Mouse (Mus musculus) kidney, postnatal 0 days (tissue): Measurements from ENCODE around the gene Farsb. TPM values are rescaled to one million over a fixed set of nuclear protein-coding genes. Genes with fewer than 3 reads are reported as not detected.
A peak's percentile ranks its signal among the peaks of the same experiment; 100 is the strongest.

Experiments used
- ATAC-seq: fragments of 200-750 bp; cut with Nextera tagmentation; replicated peaks from 2 replicates; pipeline ENCODE4 v1.8.0; 2017; ENCODE audit warnings: low read depth, moderate number of reproducible peaks, moderate TSS enrichment, moderate library complexity; ENCODE audit not compliant: low FRiP score
- DNase-seq: peaks from one replicate; pipeline ENCODE4 v3.0.0-alpha.2; 2016; ENCODE audit warnings: low spot score
- H3K27ac ChIP-seq: fragments of 300-500 bp; sonication (generic); 2 replicates; pipeline ENCODE4 v1.5.1; 2014; ENCODE audit warnings: mild to moderate bottlenecking
- H3K27me3 ChIP-seq: fragments of 300-500 bp; sonication (generic); 2 replicates; pipeline ENCODE4 v1.6.1; 2014; ENCODE audit warnings: low read length, mixed read lengths; ENCODE audit not compliant: insufficient read depth
- H3K36me3 ChIP-seq: fragments of 300-500 bp; sonication (generic); 2 replicates; pipeline ENCODE4 v1.6.1; 2014; ENCODE audit warnings: low read length, mixed read lengths; ENCODE audit not compliant: insufficient read depth
- H3K4me1 ChIP-seq: fragments of 300-500 bp; sonication (generic); replicated peaks from 2 replicates; pipeline ENCODE4 v1.6.1; 2014; ENCODE audit warnings: antibody characterized with exemption, low read length, mixed read lengths; ENCODE audit not compliant: insufficient read depth
- H3K4me2 ChIP-seq: fragments of 300-500 bp; sonication (generic); 2 replicates; pipeline ENCODE4 v1.6.1; 2014; ENCODE audit warnings: mild to moderate bottlenecking, low read length, moderate library complexity, mixed read lengths
- H3K4me3 ChIP-seq: fragments of 300-500 bp; sonication (generic); replicated peaks from 2 replicates; pipeline ENCODE4 v1.5.1; 2014; ENCODE audit warnings: low read depth, low read length
- H3K9ac ChIP-seq: fragments of 300-500 bp; sonication (generic); 2 replicates; pipeline ENCODE4 v1.6.1; 2014; ENCODE audit warnings: low read depth, low read length
- H3K9me3 ChIP-seq: fragments of 300-500 bp; sonication (generic); replicated peaks from 2 replicates; pipeline ENCODE4 v1.6.1; 2016; ENCODE audit warnings: low read length, inconsistent platforms, mixed read lengths
- CTCF ChIP-seq: IDR thresholded peaks from 2 replicates; pipeline ENCODE4 v1.5.1; 2016; ENCODE audit warnings: antibody characterized with exemption, low read depth, mild to moderate bottlenecking, moderate library complexity
- WGBS: fragments of 180-500 bp; shearing (Covaris S2); extraction: QIAGEN DNeasy Blood & Tissue Kit; methylation state at CpG from one replicate; pipeline ENCODE4 v1.1.7; 2014; 5-methylcytosine and 5-hydroxymethylcytosine counted together
- polyA plus RNA-seq: library from polyadenylated mRNA; unstranded; fragments of >200 nt; fragmentation: Nextera tagmentation; extraction: Ambion mirVana; gene quantifications from 2 replicates; pipeline ENCODE4 v1.2.1, GENCODE M21; 2015

Gene Farsb
- polyA plus RNA-seq, 1 experiment from 2014 or later = 94.3 TPM

- DNase-seq = no peak
- no peaks in the 10 kb centered on the region for H3K9me3 ChIP-seq
- no peak for ATAC-seq
- 69% methylated on average over 3 of the region's 3 CpGs for WGBS
- H3K4me2 ChIP-seq = no peak overlapping the region
- H3K27me3 ChIP-seq = 0 out of 2 replicates have a peak, but pooled peaks cover 4% of the 10 kb centered on the region
- H3K36me3 ChIP-seq = no peaks in the 10 kb centered on the region
- TF ChIP-seq CTCF = no peak
- H3K4me1 ChIP-seq = peaks cover 4% of the 10 kb centered on the region; the same call in 1 of the 2 replicates
- no peak overlapping the region for H3K27ac ChIP-seq
- no peak overlapping the region for H3K4me3 ChIP-seq
- H3K9ac ChIP-seq = no peak overlapping the region
Observed at GRCm38 (mm10) chr1:78399755-78400154, 88.9 kb downstream of the Farsb start.

GRCm38 (mm10) chr1:78396320-78396913 lies 92.3 kb downstream of the Farsb start:
- Histone ChIP-seq H3K9me3 (no peaks in the 10 kb centered on the region), H3K4me1 (peaks cover 4% of the 10 kb centered on the region; the same call in 1 of the 2 replicates), H3K27me3 (no peaks in the 10 kb centered on the region), H3K4me3 (no peak overlapping the region), H3K27ac (no peak overlapping the region), H3K9ac (no peak overlapping the region), H3K36me3 (no peaks in the 10 kb centered on the region), H3K4me2 (no peak overlapping the region)
- WGBS = 32% methylated on average over 8 of the region's 8 CpGs
- TF ChIP-seq CTCF = no peak
- no peak for ATAC-seq
- DNase-seq = peak; percentile 3

GRCm38 (mm10) chr1:78395737-78396136 lies 93.0 kb downstream of the Farsb start:
- Histone ChIP-seq H3K27ac (no peak overlapping the region), H3K4me1 (peaks cover 4% of the 10 kb centered on the region; the same call in 1 of the 2 replicates), H3K9me3 (no peaks in the 10 kb centered on the region), H3K27me3 (no peaks in the 10 kb centered on the region), H3K4me3 (no peak overlapping the region), H3K9ac (no peak overlapping the region), H3K36me3 (no peaks in the 10 kb centered on the region), H3K4me2 (no peak overlapping the region)
- 48% methylated on average over 6 of the region's 6 CpGs for WGBS
- no peak for TF ChIP-seq CTCF
- ATAC-seq = no peak
- no peak for DNase-seq

GRCm38 (mm10) chr1:78395191-78395735 lies 93.4 kb downstream of the Farsb start:
- H3K4me2 ChIP-seq = no peak overlapping the region
- no peaks in the 10 kb centered on the region for H3K9me3 ChIP-seq
- H3K27me3 ChIP-seq = no peaks in the 10 kb centered on the region
- H3K9ac ChIP-seq = no peak overlapping the region
- no peak overlapping the region for H3K4me3 ChIP-seq
- H3K36me3 ChIP-seq = no peaks in the 10 kb centered on the region
- H3K4me1 ChIP-seq = peaks cover 4% of the 10 kb centered on the region; the same call in 1 of the 2 replicates
- ATAC-seq (no peak), DNase-seq (no peak)
- no peak overlapping the region for H3K27ac ChIP-seq
- TF ChIP-seq CTCF = no peak
- 60% methylated on average over 8 of the region's 8 CpGs for WGBS

- Histone ChIP-seq H3K27me3 (no peaks in the 10 kb centered on the region), H3K4me3 (no peak overlapping the region), H3K9ac (no peak overlapping the region), H3K27ac (no peak overlapping the region), H3K36me3 (no peaks in the 10 kb centered on the region), H3K4me1 (no peaks in the 10 kb centered on the region), H3K4me2 (no peak overlapping the region), H3K9me3 (no peaks in the 10 kb centered on the region)
- no peak for ATAC-seq
- TF ChIP-seq CTCF = no peak
- no peak for DNase-seq
- 27% methylated on average over 3 of the region's 3 CpGs for WGBS
Observed at GRCm38 (mm10) chr1:78388848-78389247, 99.8 kb downstream of the Farsb start.

- H3K9me3 ChIP-seq = no peaks in the 10 kb centered on the region
- no peak overlapping the region for H3K9ac ChIP-seq
- WGBS = 71% methylated on average over 4 of the region's 4 CpGs
- no peaks in the 10 kb centered on the region for H3K27me3 ChIP-seq
- no peaks in the 10 kb centered on the region for H3K36me3 ChIP-seq
- DNase-seq (no peak), ATAC-seq (no peak)
- no peak overlapping the region for H3K4me3 ChIP-seq
- no peaks in the 10 kb centered on the region for H3K4me1 ChIP-seq
- TF ChIP-seq CTCF = no peak
- H3K4me2 ChIP-seq = no peak overlapping the region
- no peak overlapping the region for H3K27ac ChIP-seq
Observed at GRCm38 (mm10) chr1:78387854-78388253, 100.8 kb downstream of the Farsb start.

GRCm38 (mm10) chr1:78380950-78381349 lies 107.7 kb downstream of the Farsb start:
- Histone ChIP-seq H3K27me3 (no peaks in the 10 kb centered on the region), H3K4me1 (0 out of 2 replicates have a peak, but pooled peaks cover 4% of the 10 kb centered on the region), H3K27ac (no peak overlapping the region), H3K4me2 (no peak overlapping the region), H3K4me3 (no peak overlapping the region), H3K9ac (no peak overlapping the region), H3K36me3 (no peaks in the 10 kb centered on the region), H3K9me3 (no peaks in the 10 kb centered on the region)
- WGBS = 89% methylated on average over 4 of the region's 4 CpGs
- DNase-seq = no peak
- TF ChIP-seq CTCF = no peak
- ATAC-seq = no peak
